Mouse (Mus musculus) limb, embryonic 14.5 days (tissue): ENCODE data around the gene Focad. TPM values are rescaled to one million over a fixed set of nuclear protein-coding genes. Genes with fewer than 3 reads are reported as not detected.

Experiments used
- ATAC-seq: fragments of 200-750 bp; cut with Nextera tagmentation; 2 replicates; pipeline ENCODE4 v1.8.0; 2017; ENCODE audit warnings: low read depth, moderate number of reproducible peaks, moderate TSS enrichment; ENCODE audit not compliant: low FRiP score
- DNase-seq: peaks from one replicate; pipeline ENCODE4 v3.0.0-alpha.2; 2015; ENCODE audit warnings: low spot score
- H3K27ac ChIP-seq: fragments of 300-500 bp; sonication (generic); replicated peaks from 2 replicates; pipeline ENCODE4 v1.5.1; 2014; ENCODE audit warnings: low read depth, mild to moderate bottlenecking, low read length, moderate library complexity, mixed read lengths
- H3K27me3 ChIP-seq: fragments of 300-500 bp; sonication (generic); 2 replicates; pipeline ENCODE4 v1.6.1; 2014; ENCODE audit warnings: low read length, mixed read lengths; ENCODE audit not compliant: control insufficient read depth, insufficient read depth
- H3K36me3 ChIP-seq: fragments of 300-500 bp; sonication (generic); 2 replicates; pipeline ENCODE4 v1.6.1; 2014; ENCODE audit warnings: mild to moderate bottlenecking, low read length, moderate library complexity, mixed read lengths; ENCODE audit not compliant: control insufficient read depth, insufficient read depth
- H3K4me1 ChIP-seq: fragments of 300-500 bp; sonication (generic); 2 replicates; pipeline ENCODE4 v1.6.1; 2014; ENCODE audit warnings: antibody characterized with exemption, low read length, mixed read lengths; ENCODE audit not compliant: control insufficient read depth, insufficient read depth
- H3K4me2 ChIP-seq: fragments of 300-500 bp; sonication (generic); replicated peaks from 2 replicates; pipeline ENCODE4 v1.6.1; 2014; ENCODE audit warnings: low read depth, mild to moderate bottlenecking, low read length, moderate library complexity; ENCODE audit not compliant: severe bottlenecking
- H3K4me3 ChIP-seq: fragments of 300-500 bp; sonication (generic); replicated peaks from 2 replicates; pipeline ENCODE4 v1.5.1; 2014; ENCODE audit warnings: low read length
- H3K9ac ChIP-seq: fragments of 300-500 bp; sonication (generic); 2 replicates; pipeline ENCODE4 v1.6.1; 2014; ENCODE audit warnings: mild to moderate bottlenecking, low read depth, low read length, moderate library complexity; ENCODE audit not compliant: severe bottlenecking
- H3K9me3 ChIP-seq: fragments of 300-500 bp; sonication (generic); 2 replicates; pipeline ENCODE4 v1.6.1; 2016; ENCODE audit warnings: low read length; ENCODE audit not compliant: control insufficient read depth
- POLR2A ChIP-seq: fragments of 200-500 bp; IDR thresholded peaks from 2 replicates; pipeline ENCODE4 v1.8.0; 2012; ENCODE audit warnings: inconsistent platforms, mild to moderate bottlenecking, moderate library complexity, borderline replicate concordance; ENCODE audit not compliant: insufficient read depth, insufficient read length; ENCODE audit errors: extremely low read depth
- WGBS: fragments of 180-500 bp; shearing (Covaris S2); extraction: QIAGEN DNeasy Blood & Tissue Kit; methylation state at CpG from one replicate; pipeline ENCODE4 v1.1.7; 2014; 5-methylcytosine and 5-hydroxymethylcytosine counted together
- polyA plus RNA-seq, 2 experiments: library from polyadenylated mRNA; depleted of rRNA in 1 of 2; stranded (reverse) in 1 of 2; unstranded in 1 of 2; fragments of >200 nt; fragmentation: Nextera tagmentation in 1 of 2; extraction: Ambion mirVana in 1 of 2; gene quantifications; 2 replicates each; pipeline versions ENCODE4 v1.2.1 to v1.2.3; 2012 to 2014

Focad gene
- polyA plus RNA-seq, 2 experiments = 15.7 to 19.5 TPM

- Histone ChIP-seq H3K9ac (no peak overlapping the region), H3K36me3 (no peaks in the 10 kb centered on the region), H3K4me1 (peaks cover 9% of the 10 kb centered on the region), H3K27me3 (no peaks in the 10 kb centered on the region), H3K9me3 (no peaks in the 10 kb centered on the region), H3K4me3 (no peak overlapping the region), H3K27ac (no peak overlapping the region), H3K4me2 (no peak overlapping the region)
- ATAC-seq (no peak), DNase-seq (no peak)
- 95% methylated on average over 2 of the region's 2 CpGs for WGBS
- no peak for TF ChIP-seq POLR2A
Observed at GRCm38 (mm10) chr4:88138366-88138917, 44.0 kb downstream of the Focad start.

DNA sequence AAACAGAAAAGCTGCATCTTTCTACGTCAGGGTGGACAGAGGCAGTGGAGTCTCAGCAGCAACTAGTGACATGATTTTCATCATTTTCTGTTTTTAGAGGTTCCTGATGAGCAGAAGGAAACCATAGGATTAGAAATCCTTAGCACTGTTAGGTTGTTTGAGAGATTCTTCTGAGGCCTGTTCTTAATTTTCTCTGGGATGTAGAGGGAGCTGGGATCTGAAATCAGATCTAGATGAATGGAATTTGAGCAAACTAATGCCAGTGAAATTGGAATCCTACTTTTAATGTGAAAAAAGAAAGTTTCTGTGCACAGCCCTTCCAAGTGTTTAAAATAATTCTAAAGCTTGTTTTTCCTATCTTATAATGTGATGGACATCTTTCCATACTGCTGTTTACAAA is 55.0 kb downstream of the Focad start:
- DNase-seq (no peak), ATAC-seq (no peak)
- Histone ChIP-seq H3K4me1 (no peaks in the 10 kb centered on the region), H3K9ac (no peak overlapping the region), H3K27ac (peak overlapping the region; percentile 61), H3K9me3 (no peaks in the 10 kb centered on the region), H3K27me3 (no peaks in the 10 kb centered on the region), H3K36me3 (no peaks in the 10 kb centered on the region), H3K4me2 (no peak overlapping the region), H3K4me3 (no peak overlapping the region)
- no peak for TF ChIP-seq POLR2A
- 43% methylated on average over 1 of the region's 1 CpGs for WGBS

- peaks cover 15% of the 10 kb centered on the region for H3K4me1 ChIP-seq
- ATAC-seq (no peak), DNase-seq (no peak)
- WGBS = 87% methylated on average over 3 of the region's 3 CpGs
- no peak overlapping the region for H3K4me2 ChIP-seq
- H3K9ac ChIP-seq = no peak overlapping the region
- no peaks in the 10 kb centered on the region for H3K27me3 ChIP-seq
- H3K4me3 ChIP-seq = no peak overlapping the region
- H3K27ac ChIP-seq = no peak overlapping the region
- H3K36me3 ChIP-seq = no peaks in the 10 kb centered on the region
- H3K9me3 ChIP-seq = no peaks in the 10 kb centered on the region
- no peak for TF ChIP-seq POLR2A
Observed at GRCm38 (mm10) chr4:88155490-88156160, 61.2 kb downstream of the Focad start.

DNA sequence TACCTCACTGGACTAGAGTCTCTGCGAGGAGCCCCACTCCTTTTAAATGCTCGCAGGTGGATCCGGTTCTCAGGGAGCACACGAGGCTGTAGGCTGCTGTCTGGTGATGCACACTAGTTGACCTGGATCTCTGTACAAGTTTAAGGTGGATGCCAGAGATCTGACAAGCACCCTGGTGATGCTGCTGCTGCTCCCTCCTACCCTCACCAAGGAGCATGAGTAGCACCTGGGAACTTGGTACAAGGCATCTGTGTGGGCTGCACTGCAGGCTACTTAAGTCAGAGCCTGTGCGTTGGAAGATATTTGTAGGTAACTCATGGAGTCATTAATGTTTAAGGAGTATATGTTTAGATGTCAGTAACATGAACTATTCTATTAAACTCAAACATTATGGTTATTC is 62.5 kb downstream of the Focad start:
- Histone ChIP-seq H3K9ac (no peak overlapping the region), H3K27ac (no peak overlapping the region), H3K4me2 (no peak overlapping the region), H3K9me3 (no peaks in the 10 kb centered on the region), H3K4me1 (peaks cover 15% of the 10 kb centered on the region), H3K27me3 (no peaks in the 10 kb centered on the region), H3K4me3 (no peak overlapping the region), H3K36me3 (no peaks in the 10 kb centered on the region)
- DNase-seq (no peak), ATAC-seq (no peak)
- no peak for TF ChIP-seq POLR2A
- WGBS = 73% methylated on average over 5 of the region's 5 CpGs

DNA sequence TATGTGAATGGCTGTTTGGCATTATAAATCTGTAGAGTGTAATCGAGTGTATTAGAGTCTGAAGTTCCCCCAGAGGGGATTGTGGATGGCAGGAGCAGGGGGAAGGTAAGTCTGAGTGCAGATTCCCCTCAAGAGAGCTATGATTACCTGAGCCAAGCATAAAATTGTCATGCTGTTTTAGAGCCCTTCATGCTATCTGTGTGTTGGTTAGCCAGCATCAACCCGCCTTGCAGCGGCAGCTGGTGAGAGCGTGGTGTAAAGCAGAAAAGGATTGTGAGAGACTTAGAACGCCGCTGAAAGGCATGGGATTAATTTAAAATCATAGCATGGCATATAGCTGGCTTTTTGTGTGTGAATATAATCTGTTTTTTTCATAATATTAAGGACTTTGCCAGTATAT is 63.2 kb downstream of the Focad start:
- ATAC-seq = no peak
- Histone ChIP-seq H3K9ac (no peak overlapping the region), H3K4me1 (peaks cover 15% of the 10 kb centered on the region), H3K4me2 (no peak overlapping the region), H3K4me3 (no peak overlapping the region), H3K9me3 (no peaks in the 10 kb centered on the region), H3K36me3 (no peaks in the 10 kb centered on the region), H3K27ac (no peak overlapping the region), H3K27me3 (no peaks in the 10 kb centered on the region)
- no peak for DNase-seq
- TF ChIP-seq POLR2A = no peak
- WGBS = 63% methylated on average over 6 of the region's 6 CpGs

DNA sequence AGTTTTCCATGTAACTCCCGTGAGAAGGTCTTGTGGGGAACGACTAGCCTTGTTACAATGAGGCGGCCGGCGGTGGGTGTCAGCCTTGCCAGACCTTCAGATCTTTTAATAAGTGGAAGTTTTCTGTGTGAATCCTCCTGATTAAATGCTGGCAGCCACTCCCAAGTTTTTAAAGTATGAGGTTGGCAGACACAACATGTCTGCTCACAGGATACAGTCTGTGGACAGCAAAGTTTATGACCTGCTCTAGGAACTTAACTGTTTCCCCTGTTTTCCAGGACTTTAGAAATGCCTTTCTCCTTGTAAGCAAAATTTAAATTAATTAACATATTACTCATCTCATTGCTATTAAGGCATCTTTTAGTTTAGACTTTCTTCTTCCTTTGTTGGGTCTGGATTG is 64.8 kb downstream of the Focad start:
- H3K4me1 ChIP-seq = peaks cover 15% of the 10 kb centered on the region
- ATAC-seq (no peak), DNase-seq (no peak)
- H3K9ac ChIP-seq = no peak overlapping the region
- no peak overlapping the region for H3K27ac ChIP-seq
- H3K27me3 ChIP-seq = no peaks in the 10 kb centered on the region
- TF ChIP-seq POLR2A = no peak
- no peak overlapping the region for H3K4me3 ChIP-seq
- 72% methylated on average over 5 of the region's 5 CpGs for WGBS
- H3K9me3 ChIP-seq = no peaks in the 10 kb centered on the region
- H3K4me2 ChIP-seq = no peak overlapping the region
- no peaks in the 10 kb centered on the region for H3K36me3 ChIP-seq
